Mouse (Mus musculus) retina, adult 2 months (tissue): Measurements from ENCODE around the gene Katnbl1.

Source experiments
- DNase-seq: peaks from one replicate; pipeline ENCODE4 v3.0.0-alpha.2; 2012; ENCODE audit warnings: low read depth, low spot score

Gene Katnbl1

GRCm38 (mm10) chr2:112378973-112379898 is at the start of gene Katnbl1:
TSS of gene Katnbl1 (plus strand) at chr2:112379211.
- peak; percentile 82 for DNase-seq

- DNase-seq: no peak
Observed at GRCm38 (mm10) chr2:112332051-112332898, 46.7 kb upstream of the Katnbl1 start.

- DNase-seq: no peak
Observed at GRCm38 (mm10) chr2:112337211-112337610, 41.8 kb upstream of the Katnbl1 start.

- DNase-seq: no peak
Observed at GRCm38 (mm10) chr2:112339736-112340135, 39.3 kb upstream of the Katnbl1 start.

- no peak for DNase-seq
Observed at GRCm38 (mm10) chr2:112341117-112341516, 37.9 kb upstream of the Katnbl1 start.

GRCm38 (mm10) chr2:112348246-112348645 is 30.8 kb upstream of the Katnbl1 start:
- no peak for DNase-seq

GRCm38 (mm10) chr2:112353685-112354455 is 25.1 kb upstream of the Katnbl1 start:
- no peak for DNase-seq

- DNase-seq: no peak
Observed at GRCm38 (mm10) chr2:112359611-112360010, 19.4 kb upstream of the Katnbl1 start.

GRCm38 (mm10) chr2:112360012-112360780 is 18.8 kb upstream of the Katnbl1 start:
- no peak for DNase-seq

- no peak for DNase-seq
Observed at GRCm38 (mm10) chr2:112360781-112361169, 18.2 kb upstream of the Katnbl1 start.

GRCm38 (mm10) chr2:112367222-112367621 is 11.8 kb upstream of the Katnbl1 start:
- DNase-seq: no peak

- peak; percentile 80 for DNase-seq
Observed at GRCm38 (mm10) chr2:112367726-112368673, 11.0 kb upstream of the Katnbl1 start, which contains the start of gene Emc4. TSS of gene Emc4 (minus strand) at chr2:112368027.

- no peak for DNase-seq
Observed at GRCm38 (mm10) chr2:112369941-112370340, 9.1 kb upstream of the Katnbl1 start.

GRCm38 (mm10) chr2:112373141-112373540 is 5.9 kb upstream of the Katnbl1 start:
- DNase-seq: no peak

GRCm38 (mm10) chr2:112374610-112375009 is 4.4 kb upstream of the Katnbl1 start:
- DNase-seq: no peak

GRCm38 (mm10) chr2:112380131-112380530 is 1.1 kb downstream of the Katnbl1 start:
- no peak for DNase-seq

- no peak for DNase-seq
Observed at GRCm38 (mm10) chr2:112381219-112381618, 2.2 kb downstream of the Katnbl1 start.

GRCm38 (mm10) chr2:112390843-112391242 is 11.8 kb downstream of the Katnbl1 start:
- no peak for DNase-seq

- DNase-seq: no peak
Observed at GRCm38 (mm10) chr2:112391346-112392000, 12.5 kb downstream of the Katnbl1 start.
